Mouse (Mus musculus): ENCODE data around the gene Ints7.

- TF ChIP-seq ZC3H11A (IDR thresholded peaks at IDR 0.05; ENCODE audit: borderline replicate concordance, low read depth, low read length) (peak; percentile 43; the same call in 1 of the 2 replicates), CHD2 (IDR thresholded peaks at IDR 0.05; ENCODE audit: low read depth, low read length) (peak; percentile 78), ZNF384 (IDR thresholded peaks at IDR 0.05; ENCODE audit: low read depth, low read length) (no peak)
These were observed at the start of gene Ints7, which contains the start of gene Dtl for GRCm38 (mm10) chr1:191575458-191576247.

Data from ES-E14 (cell line).